Mouse (Mus musculus) hindbrain, embryonic 13.5 days (tissue): ENCODE data around the gene Tulp2. TPM values are rescaled to one million over a fixed set of nuclear protein-coding genes. Genes with fewer than 3 reads are reported as not detected.
A peak's percentile ranks its signal among the peaks of the same experiment; 100 is the strongest.
"Not testable (repeated sequence)": the region's sequence is repeated elsewhere in the genome, so short reads cannot be mapped to it uniquely, and the experiment has no call there.

Experiments
- ATAC-seq: fragments of 200-750 bp; cut with Nextera tagmentation; 2 replicates; pipeline ENCODE4 v1.8.0; 2017; ENCODE audit warnings: moderate TSS enrichment; ENCODE audit not compliant: low FRiP score
- H3K27ac ChIP-seq: fragments of 300-500 bp; sonication (generic); 2 replicates; pipeline ENCODE4 v1.5.1; 2015; ENCODE audit warnings: inconsistent platforms, mild to moderate bottlenecking, moderate library complexity
- H3K27me3 ChIP-seq: fragments of 300-500 bp; sonication (generic); 2 replicates; pipeline ENCODE4 v1.6.1; 2015; ENCODE audit warnings: mild to moderate bottlenecking, inconsistent platforms
- H3K36me3 ChIP-seq: fragments of 300-500 bp; sonication (generic); 2 replicates; pipeline ENCODE4 v1.6.1; 2015; ENCODE audit warnings: mild to moderate bottlenecking, inconsistent platforms
- H3K4me1 ChIP-seq: fragments of 300-500 bp; sonication (generic); replicated peaks from 2 replicates; pipeline ENCODE4 v1.6.1; 2015; ENCODE audit warnings: inconsistent platforms
- H3K4me2 ChIP-seq: fragments of 300-500 bp; sonication (generic); 2 replicates; pipeline ENCODE4 v1.6.1; 2015; ENCODE audit warnings: inconsistent platforms, mild to moderate bottlenecking, moderate library complexity
- H3K4me3 ChIP-seq: fragments of 300-500 bp; sonication (generic); 2 replicates; pipeline ENCODE4 v1.5.1; 2015; ENCODE audit warnings: mild to moderate bottlenecking, inconsistent platforms
- H3K9ac ChIP-seq: fragments of 300-500 bp; sonication (generic); 2 replicates; pipeline ENCODE4 v1.6.1; 2015; ENCODE audit warnings: mild to moderate bottlenecking, inconsistent platforms
- H3K9me3 ChIP-seq: fragments of 300-500 bp; sonication (generic); 2 replicates; pipeline ENCODE4 v1.6.1; 2016; ENCODE audit warnings: inconsistent platforms
- WGBS: fragments of 180-500 bp; shearing (Covaris S2); methylation state at CpG from one replicate; pipeline ENCODE4 v1.1.7; 2015; 5-methylcytosine and 5-hydroxymethylcytosine counted together
- polyA plus RNA-seq: library from polyadenylated mRNA; unstranded; fragments of >200 nt; fragmentation: Nextera tagmentation; extraction: Ambion mirVana; gene quantifications from 2 replicates; pipeline ENCODE4 v1.2.1, GENCODE M21; 2015

Gene Tulp2
- polyA plus RNA-seq, 1 experiment from 2014 or later, result 0.22 TPM

- ATAC-seq, result no peak
- H3K27me3 ChIP-seq, result no peaks in the 10 kb centered on the region
- H3K4me3 ChIP-seq, result no peak overlapping the region
- no peak overlapping the region for H3K27ac ChIP-seq
- WGBS, result 14% methylated on average over 3 of the region's 3 CpGs
- H3K4me1 ChIP-seq, result no peaks in the 10 kb centered on the region
- H3K9me3 ChIP-seq, result no peaks in the 10 kb centered on the region
- H3K36me3 ChIP-seq, result no peaks in the 10 kb centered on the region
- H3K4me2 ChIP-seq, result no peak overlapping the region
- no peak overlapping the region for H3K9ac ChIP-seq
Observed at GRCm38 (mm10) chr7:45477003-45477402, 4.7 kb upstream of the Tulp2 start.

- Histone ChIP-seq H3K4me1 (no peaks in the 10 kb centered on the region), H3K9ac (no peak overlapping the region), H3K27ac (no peak overlapping the region), H3K4me3 (no peak overlapping the region), H3K27me3 (no peaks in the 10 kb centered on the region), H3K4me2 (no peak overlapping the region), H3K9me3 (no peaks in the 10 kb centered on the region), H3K36me3 (no peaks in the 10 kb centered on the region)
- ATAC-seq, result no peak
- 98% methylated on average over 7 of the region's 7 CpGs for WGBS
Observed at GRCm38 (mm10) chr7:45478774-45479173, 2.9 kb upstream of the Tulp2 start.

- 80% methylated on average over 4 of the region's 4 CpGs for WGBS
Observed at GRCm38 (mm10) chr7:45480310-45480709, 1.4 kb upstream of the Tulp2 start.

GRCm38 (mm10) chr7:45482166-45482565, 489 bp downstream of the Tulp2 start:
- 93% methylated on average over 1 of the region's 1 CpGs for WGBS
- Histone ChIP-seq H3K4me2 (no peak overlapping the region), H3K4me1 (no peaks in the 10 kb centered on the region), H3K9ac (no peak overlapping the region), H3K36me3 (no peaks in the 10 kb centered on the region), H3K27ac (no peak overlapping the region), H3K9me3 (no peaks in the 10 kb centered on the region), H3K4me3 (no peak overlapping the region), H3K27me3 (no peaks in the 10 kb centered on the region)
- no peak for ATAC-seq

More at GRCm38 (mm10) chr7:45480310-45480709, 1.4 kb upstream of the Tulp2 start:
- H3K27me3 ChIP-seq, H3K4me3 ChIP-seq, H3K9me3 ChIP-seq, H3K4me1 ChIP-seq, H3K36me3 ChIP-seq, H3K27ac ChIP-seq, H3K4me2 ChIP-seq, H3K9ac ChIP-seq, ATAC-seq: not testable (repeated sequence)

GRCm38 (mm10) chr7:45484985-45485384, 3.3 kb downstream of the Tulp2 start:
- H3K36me3 ChIP-seq, H3K27me3 ChIP-seq, H3K4me2 ChIP-seq, H3K9me3 ChIP-seq, H3K4me3 ChIP-seq, ATAC-seq, H3K27ac ChIP-seq, H3K9ac ChIP-seq: not testable (repeated sequence)
- WGBS, result 96% methylated on average over 5 of the region's 5 CpGs
- H3K4me1 ChIP-seq, result peaks cover 17% of the 10 kb centered on the region

- ATAC-seq, result no peak
- H3K9ac ChIP-seq, result no peak overlapping the region
- no peaks in the 10 kb centered on the region for H3K36me3 ChIP-seq
- H3K4me1 ChIP-seq, result peaks cover 23% of the 10 kb centered on the region
- 83% methylated on average over 7 of the region's 7 CpGs for WGBS
- H3K9me3 ChIP-seq, result no peaks in the 10 kb centered on the region
- H3K4me3 ChIP-seq, result no peak overlapping the region
- no peaks in the 10 kb centered on the region for H3K27me3 ChIP-seq
- H3K4me2 ChIP-seq, result no peak overlapping the region
- no peak overlapping the region for H3K27ac ChIP-seq
Observed at GRCm38 (mm10) chr7:45486158-45486557, 4.5 kb downstream of the Tulp2 start.

- Histone ChIP-seq H3K9ac (no peak within 1 kb of the TSS), H3K27me3 (no peaks in the 10 kb centered on the region), H3K4me1 (peaks cover 25% of the 10 kb centered on the region), H3K9me3 (no peaks in the 10 kb centered on the region), H3K4me2 (0 out of 2 replicates have a peak within 1 kb of the TSS, but pooled peaks have one; percentile 66), H3K4me3 (no peak within 1 kb of the TSS; the same call in 1 of the 2 replicates), H3K36me3 (peaks cover 1% of the 10 kb centered on the region; the same call in 1 of the 2 replicates), H3K27ac (no peak within 1 kb of the TSS)
- 80% methylated on average over 12 of the region's 12 CpGs for WGBS
- ATAC-seq, result no peak
Observed at GRCm38 (mm10) chr7:45486761-45487415, 5.2 kb downstream of the Tulp2 start, which contains the start of gene Gm45808. Gene Gm45808, minus strand, starts transcription at chr7:45486811.

GRCm38 (mm10) chr7:45487861-45488292, 6.2 kb downstream of the Tulp2 start:
- no peaks in the 10 kb centered on the region for H3K9me3 ChIP-seq
- no peaks in the 10 kb centered on the region for H3K27me3 ChIP-seq
- H3K4me3 ChIP-seq, result peak overlapping the region; percentile 45
- peak overlapping the region; percentile 88 for H3K27ac ChIP-seq
- peak overlapping the region; percentile 66 for H3K4me2 ChIP-seq
- WGBS, result 17% methylated on average over 11 of the region's 11 CpGs
- H3K36me3 ChIP-seq, result peaks cover 9% of the 10 kb centered on the region
- peak; percentile 59 for ATAC-seq
- H3K4me1 ChIP-seq, result peaks cover 25% of the 10 kb centered on the region
- H3K9ac ChIP-seq, result peak overlapping the region; percentile 70

- Histone ChIP-seq H3K4me2 (peak within 1 kb of the TSS; percentile 66), H3K9ac (peak within 1 kb of the TSS; percentile 70), H3K27me3 (no peaks in the 10 kb centered on the region), H3K27ac (peak within 1 kb of the TSS; percentile 88), H3K36me3 (peaks cover 16% of the 10 kb centered on the region), H3K4me1 (peaks cover 25% of the 10 kb centered on the region), H3K9me3 (no peaks in the 10 kb centered on the region), H3K4me3 (peak within 1 kb of the TSS; percentile 45)
- ATAC-seq, result peak; percentile 66
- 10% methylated on average over 36 of the region's 38 CpGs for WGBS
Observed at GRCm38 (mm10) chr7:45488293-45489204, 6.9 kb downstream of the Tulp2 start, which contains the start of gene Dhdh. Gene Dhdh, minus strand, starts transcription at chr7:45488805.

GRCm38 (mm10) chr7:45489578-45489977, 7.9 kb downstream of the Tulp2 start:
- Histone ChIP-seq H3K9ac (no peak overlapping the region), H3K27ac (no peak overlapping the region), H3K9me3 (no peaks in the 10 kb centered on the region), H3K4me3 (no peak overlapping the region), H3K36me3 (peaks cover 26% of the 10 kb centered on the region), H3K4me1 (peaks cover 25% of the 10 kb centered on the region), H3K4me2 (no peak overlapping the region), H3K27me3 (no peaks in the 10 kb centered on the region)
- no peak for ATAC-seq
- WGBS, result 82% methylated on average over 7 of the region's 7 CpGs

GRCm38 (mm10) chr7:45490822-45491221, 9.1 kb downstream of the Tulp2 start:
- Histone ChIP-seq H3K9ac (no peak overlapping the region; the same call in 1 of the 2 replicates), H3K4me2 (no peak overlapping the region)
- ATAC-seq, result no peak

GRCm38 (mm10) chr7:45491264-45491663, 9.6 kb downstream of the Tulp2 start:
- Histone ChIP-seq H3K27ac (no peak overlapping the region), H3K9ac (no peak overlapping the region; the same call in 1 of the 2 replicates), H3K36me3 (peaks cover 43% of the 10 kb centered on the region), H3K9me3 (no peaks in the 10 kb centered on the region), H3K4me2 (no peak overlapping the region), H3K27me3 (no peaks in the 10 kb centered on the region), H3K4me1 (peaks cover 25% of the 10 kb centered on the region), H3K4me3 (no peak overlapping the region)
- WGBS, result 25% methylated on average over 3 of the region's 3 CpGs
- no peak for ATAC-seq

More at GRCm38 (mm10) chr7:45490822-45491221, 9.1 kb downstream of the Tulp2 start:
- WGBS, result 54% methylated on average over 9 of the region's 9 CpGs
- Histone ChIP-seq H3K4me3 (no peak overlapping the region), H3K36me3 (peaks cover 39% of the 10 kb centered on the region), H3K27ac (no peak overlapping the region), H3K9me3 (no peaks in the 10 kb centered on the region), H3K27me3 (no peaks in the 10 kb centered on the region), H3K4me1 (peaks cover 25% of the 10 kb centered on the region)
